25 mouse cellular contexts compared by ENCODE assay signal in the genomic region with DNA sequence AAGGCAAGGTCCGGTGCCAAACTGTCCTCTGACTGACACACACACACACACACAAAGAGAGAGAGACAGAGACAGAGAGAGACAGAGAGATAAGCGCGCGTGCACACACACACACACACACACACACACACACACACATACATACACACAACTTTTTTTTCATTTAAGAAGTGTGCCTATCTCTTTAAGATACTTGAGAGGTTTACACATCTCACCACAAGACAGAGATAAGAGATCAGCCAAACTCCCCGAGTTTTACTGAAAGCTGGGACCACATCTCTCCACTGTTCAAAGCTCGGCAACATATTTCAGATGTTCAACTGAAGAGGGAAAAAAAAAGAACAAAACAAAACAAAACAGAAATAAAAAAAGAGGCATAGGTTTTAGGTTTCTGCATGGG. TPM values are rescaled to one million over a fixed set of nuclear protein-coding genes. Genes with fewer than 3 reads are reported as not detected.
"Had no signal": no experiment of that assay in that cellular context is flagged by ENCODE, and none has a peak within 500 bp of the region (broad histone marks: within the 10 kb centered on the region; RNA-seq: fewer than 3 reads in every experiment).

No protein-coding gene starts in this region.

- ATAC-seq: intestine, embryonic 15.5 days; liver, postnatal 0 days; lung, postnatal 0 days; midbrain, embryonic 13.5 days; midbrain, embryonic 16.5 days had no signal

- H3K4me2 ChIP-seq: intestine, embryonic 15.5 days; kidney, embryonic 15.5 days; limb, embryonic 12.5 days; limb, embryonic 15.5 days; liver, embryonic 11.5 days; lung, embryonic 14.5 days; midbrain, embryonic 13.5 days; neural tube, embryonic 12.5 days; neural tube, embryonic 15.5 days had no signal

- H3K9ac ChIP-seq: intestine, embryonic 15.5 days; kidney, embryonic 15.5 days; limb, embryonic 12.5 days; limb, embryonic 15.5 days; liver, embryonic 14.5 days; liver, postnatal 0 days; lung, embryonic 14.5 days; midbrain, embryonic 13.5 days; neural tube, embryonic 12.5 days; neural tube, embryonic 15.5 days had no signal

- H3K4me1 ChIP-seq: intestine, embryonic 15.5 days; kidney, embryonic 15.5 days; limb, embryonic 15.5 days; neural tube, embryonic 12.5 days had no signal

- H3K4me3 ChIP-seq: intestine, embryonic 15.5 days; kidney, embryonic 15.5 days; limb, embryonic 12.5 days; limb, embryonic 15.5 days; megakaryocyte, embryonic 14.5 days; midbrain, embryonic 10.5 days; midbrain, embryonic 13.5 days; myocyte; neural tube, embryonic 12.5 days; neural tube, embryonic 15.5 days had no signal

- H3K36me3 ChIP-seq: intestine, embryonic 15.5 days; kidney, embryonic 15.5 days; limb, embryonic 12.5 days; limb, embryonic 15.5 days; midbrain, embryonic 13.5 days; neural tube, embryonic 12.5 days; neural tube, embryonic 15.5 days had no signal

- H3K9me3 ChIP-seq: intestine, embryonic 15.5 days; kidney, embryonic 15.5 days; limb, embryonic 12.5 days; limb, embryonic 15.5 days; megakaryocyte, embryonic 14.5 days; midbrain, embryonic 10.5 days; midbrain, embryonic 13.5 days; neural tube, embryonic 12.5 days; neural tube, embryonic 15.5 days had no signal

- H3K27ac ChIP-seq: intestine, embryonic 15.5 days; kidney, embryonic 15.5 days; limb, embryonic 12.5 days; limb, embryonic 15.5 days; liver, embryonic 14.5 days; macrophage; midbrain, embryonic 10.5 days; midbrain, embryonic 13.5 days; neural tube, embryonic 12.5 days; neural tube, embryonic 15.5 days had no signal

- DNase-seq: kidney, adult 11 months; kidney, adult 8-10 months; kidney, postnatal 10 days; kidney, postnatal 36 days; layer of hippocampus, adult 9-11 months; left cerebral cortex, postnatal 4 days; liver, postnatal 0 days; lung, embryonic 14.5 days; retina, postnatal 1 day; thymus, adult 18-20 months had no signal

- H3K27me3 ChIP-seq: intestine, embryonic 15.5 days; kidney, embryonic 15.5 days; limb, embryonic 15.5 days; megakaryocyte, embryonic 14.5 days; midbrain, embryonic 13.5 days; neural tube, embryonic 12.5 days; neural tube, embryonic 15.5 days had no signal

RNA-seq across cellular contexts. Expression of gene Zbtb16, which starts 31.5 kb away (rescaled TPM):
- polyA plus RNA-seq: myocyte had no signal
